Mouse (Mus musculus): ENCODE measurements around the gene Trp53i11. TPM values are rescaled to one million over a fixed set of nuclear protein-coding genes. Genes with fewer than 3 reads are reported as not detected.

Gene Trp53i11
- 202 and 281 TPM in 2 replicates for polyA plus RNA-seq (2016; fragmentation: Nextera tagmentation; extraction: Ambion mirVana)

DNA sequence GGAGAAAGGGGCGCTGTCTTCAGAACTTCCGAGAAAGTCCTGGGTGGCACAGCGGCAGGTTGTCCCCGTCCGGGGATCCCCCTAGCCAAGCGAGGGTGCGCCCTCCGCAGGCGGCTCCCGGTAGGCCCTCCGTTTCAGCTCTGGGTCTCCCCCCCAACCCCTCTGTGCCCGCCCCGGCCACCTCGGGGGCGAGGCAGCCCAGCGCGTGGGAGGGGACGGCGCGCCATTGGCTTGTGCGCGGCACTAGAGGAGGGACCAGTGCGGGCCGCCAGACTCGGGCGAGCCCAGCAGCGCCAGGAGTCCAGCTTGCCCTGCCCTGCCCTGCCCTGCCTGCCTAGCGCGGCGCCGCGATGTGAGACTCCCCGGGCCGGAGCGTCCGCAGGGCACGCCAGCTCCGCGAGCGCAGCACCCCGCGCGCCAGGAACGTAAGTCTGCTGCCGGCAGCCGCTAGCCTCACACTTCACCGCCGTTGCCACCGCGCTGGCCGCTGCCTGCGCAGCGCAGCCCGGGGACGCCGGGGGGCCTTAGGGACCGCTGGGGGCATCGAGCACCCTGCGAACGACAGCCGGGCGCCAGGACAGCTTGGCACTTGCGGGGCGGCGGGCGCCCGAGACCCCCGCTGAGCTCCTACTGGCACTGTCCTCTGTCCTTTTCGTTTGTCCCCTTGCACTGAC lies at the start of gene Trp53i11:
Gene Trp53i11, plus strand, starts transcription at position 226 of the 674 bp plus-strand sequence.
- peak; percentile 91 for DNase-seq (ENCODE audit: low spot score)
- H3K27ac ChIP-seq: peak within 1 kb of the TSS; percentile 97
- H3K4me1 ChIP-seq (replicated peaks): peaks cover 68% of the 10 kb centered on the region
- no peaks in the 10 kb centered on the region for H3K9me3 ChIP-seq
- peak within 1 kb of the TSS; percentile 92 for H3K4me3 ChIP-seq
- H3K27me3 ChIP-seq (ENCODE audit: insufficient read depth, poor library complexity, severe bottlenecking): peaks cover 48% of the 10 kb centered on the region
- H3K36me3 ChIP-seq: peaks cover 21% of the 10 kb centered on the region
- under 1% methylated on average over 68 of the region's 69 CpGs for WGBS

DNA sequence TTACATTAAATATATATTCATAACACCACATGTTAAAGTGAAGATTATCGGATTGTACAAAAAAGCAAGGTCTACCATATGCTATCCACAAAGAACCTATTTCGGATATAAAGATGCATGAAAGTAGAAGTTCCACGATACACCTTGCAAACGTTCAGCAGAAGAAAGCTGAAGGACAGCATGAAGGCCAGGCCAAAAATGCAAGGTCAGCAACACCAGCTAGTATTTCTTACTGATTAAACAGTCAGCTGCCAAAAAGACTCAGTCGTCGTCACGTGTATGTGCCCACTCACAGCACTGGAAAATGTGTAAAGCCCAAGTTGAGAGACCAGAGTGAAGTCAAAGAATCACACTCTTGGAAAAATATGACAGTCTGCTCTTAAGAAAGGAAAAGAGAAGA lies 47.9 kb upstream of the Trp53i11 start:
- no peak overlapping the region for H3K4me3 ChIP-seq
- DNase-seq (ENCODE audit: low spot score): no peak
- peaks cover 37% of the 10 kb centered on the region for H3K4me1 ChIP-seq (replicated peaks)
- H3K9me3 ChIP-seq: no peaks in the 10 kb centered on the region
- H3K27ac ChIP-seq: no peak overlapping the region
- no peaks in the 10 kb centered on the region for H3K36me3 ChIP-seq
- WGBS: 92% methylated on average over 7 of the region's 7 CpGs
- peaks cover 7% of the 10 kb centered on the region; the same call in 1 of the 2 replicates for H3K27me3 ChIP-seq (ENCODE audit: insufficient read depth, poor library complexity, severe bottlenecking)

DNA sequence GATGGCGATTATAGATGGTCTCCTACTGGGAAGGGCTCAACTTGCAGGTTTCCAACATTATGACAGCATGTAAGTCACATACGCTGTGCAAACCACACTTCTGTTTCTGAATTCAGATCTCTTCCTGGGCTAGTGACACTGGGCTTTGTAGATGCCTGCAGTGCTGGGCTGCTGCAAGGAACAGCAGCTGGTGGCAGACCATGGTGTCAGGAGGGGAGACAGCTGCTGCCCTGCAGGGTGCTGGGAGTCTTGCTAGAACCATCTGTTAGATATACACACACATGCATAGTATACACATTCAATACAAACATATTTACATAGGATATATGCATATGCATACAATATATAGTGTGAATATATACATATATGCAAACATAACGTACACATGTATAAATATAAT lies 46.0 kb upstream of the Trp53i11 start:
- 76% methylated on average over 3 of the region's 3 CpGs for WGBS
- no peaks in the 10 kb centered on the region for H3K36me3 ChIP-seq
- H3K4me1 ChIP-seq (replicated peaks): peaks cover 39% of the 10 kb centered on the region
- H3K9me3 ChIP-seq: no peaks in the 10 kb centered on the region
- peaks cover 7% of the 10 kb centered on the region; the same call in 1 of the 2 replicates for H3K27me3 ChIP-seq (ENCODE audit: insufficient read depth, poor library complexity, severe bottlenecking)
- no peak for DNase-seq (ENCODE audit: low spot score)
- no peak overlapping the region for H3K27ac ChIP-seq
- no peak overlapping the region for H3K4me3 ChIP-seq

DNA sequence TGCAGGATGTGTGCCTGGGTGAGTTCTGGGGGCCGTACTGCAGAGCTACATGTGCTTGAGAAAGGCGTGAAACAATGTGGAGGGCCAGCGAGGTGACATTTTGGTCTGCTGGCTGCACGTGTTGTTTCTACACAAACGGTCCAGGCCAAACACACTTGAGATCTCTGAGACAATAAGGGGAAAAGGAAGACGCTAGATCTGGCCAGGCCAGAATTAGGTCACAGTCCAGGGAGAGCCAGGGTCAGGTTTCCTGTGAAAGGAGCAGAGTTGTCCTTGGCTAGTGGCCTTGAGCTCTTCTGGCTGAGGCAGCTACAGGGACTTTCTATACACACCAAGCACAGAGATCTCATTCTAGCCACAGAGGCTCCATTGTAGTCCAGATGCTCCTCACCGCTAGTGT lies 44.7 kb upstream of the Trp53i11 start:
- 77% methylated on average over 7 of the region's 7 CpGs for WGBS
- DNase-seq (ENCODE audit: low spot score): no peak
- Histone ChIP-seq H3K36me3 (no peaks in the 10 kb centered on the region), H3K9me3 (no peaks in the 10 kb centered on the region), H3K4me3 (no peak overlapping the region), H3K4me1 (replicated peaks) (peaks cover 46% of the 10 kb centered on the region), H3K27ac (peak overlapping the region; percentile 57; the same call in 1 of the 2 replicates), H3K27me3 (ENCODE audit: insufficient read depth, poor library complexity, severe bottlenecking) (peaks cover 7% of the 10 kb centered on the region; the same call in 1 of the 2 replicates)

DNA sequence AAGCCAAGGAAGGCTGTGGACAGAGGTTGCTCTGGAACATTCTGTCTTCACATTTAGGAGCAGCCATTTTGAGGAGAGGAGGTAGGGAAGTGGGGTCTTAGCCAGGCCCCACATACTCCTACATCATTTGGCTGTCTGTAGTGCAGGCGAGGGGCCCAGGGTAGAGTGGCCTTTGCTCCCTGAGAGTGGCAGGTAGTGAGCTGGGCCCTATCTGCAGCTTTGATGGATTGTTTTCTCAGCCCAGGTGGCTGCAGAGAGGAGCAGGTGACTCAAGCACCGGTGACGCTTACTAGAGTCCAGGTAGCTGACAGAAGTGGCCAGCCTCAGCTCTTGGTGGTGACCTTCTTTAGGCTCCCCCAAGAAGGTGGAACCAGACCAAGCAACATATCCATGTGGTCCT lies 43.2 kb upstream of the Trp53i11 start:
- H3K36me3 ChIP-seq: no peaks in the 10 kb centered on the region
- DNase-seq (ENCODE audit: low spot score): no peak
- WGBS: 93% methylated on average over 3 of the region's 3 CpGs
- no peak overlapping the region for H3K4me3 ChIP-seq
- H3K27me3 ChIP-seq (ENCODE audit: insufficient read depth, poor library complexity, severe bottlenecking): peaks cover 7% of the 10 kb centered on the region; the same call in 1 of the 2 replicates
- H3K27ac ChIP-seq: no peak overlapping the region
- H3K9me3 ChIP-seq: no peaks in the 10 kb centered on the region
- peaks cover 46% of the 10 kb centered on the region for H3K4me1 ChIP-seq (replicated peaks)

DNA sequence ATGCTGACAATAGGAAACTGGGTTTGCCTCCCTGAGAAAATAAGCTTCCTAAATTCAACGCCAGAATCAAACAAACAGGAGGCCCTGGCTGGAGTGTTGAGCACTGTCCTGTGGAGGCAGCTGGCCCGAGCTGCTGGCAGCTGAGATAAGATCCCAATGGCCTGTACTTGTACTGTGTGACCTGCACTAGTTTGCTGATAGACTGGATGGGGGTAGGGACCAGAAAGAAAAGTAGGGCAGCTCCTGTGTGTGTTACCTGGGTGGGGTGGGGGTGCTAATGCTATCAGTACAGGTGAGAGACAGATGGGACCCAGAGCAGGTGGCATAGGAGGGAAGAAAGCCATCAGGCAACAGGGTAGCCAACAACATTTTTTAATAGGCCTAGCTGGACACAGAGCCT lies 37.3 kb upstream of the Trp53i11 start:
- H3K9me3 ChIP-seq: no peaks in the 10 kb centered on the region
- peaks cover 4% of the 10 kb centered on the region; the same call in 1 of the 2 replicates for H3K27me3 ChIP-seq (ENCODE audit: insufficient read depth, poor library complexity, severe bottlenecking)
- H3K4me3 ChIP-seq: no peak overlapping the region
- DNase-seq (ENCODE audit: low spot score): no peak
- WGBS: 67% methylated on average over 2 of the region's 2 CpGs
- H3K27ac ChIP-seq: peak overlapping the region; percentile 23; the same call in 1 of the 2 replicates
- peaks cover 32% of the 10 kb centered on the region for H3K4me1 ChIP-seq (replicated peaks)
- H3K36me3 ChIP-seq: no peaks in the 10 kb centered on the region

DNA sequence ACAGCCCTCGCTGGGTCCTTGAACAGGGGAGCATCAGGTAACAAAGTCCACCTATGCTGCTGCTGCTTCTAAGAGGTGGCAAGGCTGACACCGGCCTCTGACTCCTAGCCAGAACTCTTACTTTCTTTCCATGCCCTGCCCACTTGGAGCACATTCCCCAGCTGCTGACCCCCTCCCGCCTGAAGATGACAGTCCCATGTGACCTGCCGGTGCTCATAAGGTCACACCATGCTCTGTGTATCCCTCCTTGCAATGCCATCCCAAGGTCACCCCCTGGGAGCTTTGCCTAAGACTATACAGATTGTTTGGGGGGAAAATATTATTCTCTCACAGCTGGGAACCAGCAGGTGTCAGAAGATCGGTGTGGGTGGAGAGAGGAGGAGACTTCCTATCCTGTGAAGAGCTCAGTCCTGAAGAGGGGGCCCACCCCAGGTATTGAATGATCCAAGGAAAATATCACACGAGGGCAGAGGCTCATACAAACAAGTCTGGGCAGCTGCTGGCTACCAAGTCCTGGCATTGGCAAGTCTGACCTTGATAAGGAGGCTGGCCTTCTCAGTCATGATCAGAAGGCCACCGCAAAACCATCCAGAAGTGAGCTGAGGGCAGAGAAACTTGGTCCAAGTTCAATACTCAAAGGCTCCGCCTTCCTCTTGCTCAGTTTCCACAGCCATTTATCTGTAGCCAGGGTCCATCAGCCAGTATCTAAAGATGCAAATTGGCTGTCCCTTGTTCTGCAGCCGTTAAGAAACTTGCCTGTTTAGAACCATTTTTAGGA lies 36.5 kb upstream of the Trp53i11 start:
- 0 out of 2 replicates have a peak overlapping the region, but pooled peaks have one; percentile 23 for H3K27ac ChIP-seq
- no peak overlapping the region for H3K4me3 ChIP-seq
- H3K4me1 ChIP-seq (replicated peaks): peaks cover 29% of the 10 kb centered on the region
- H3K36me3 ChIP-seq: no peaks in the 10 kb centered on the region
- peaks cover 4% of the 10 kb centered on the region; the same call in 1 of the 2 replicates for H3K27me3 ChIP-seq (ENCODE audit: insufficient read depth, poor library complexity, severe bottlenecking)
- DNase-seq (ENCODE audit: low spot score): no peak
- WGBS: 73% methylated on average over 9 of the region's 9 CpGs
- H3K9me3 ChIP-seq: no peaks in the 10 kb centered on the region

DNA sequence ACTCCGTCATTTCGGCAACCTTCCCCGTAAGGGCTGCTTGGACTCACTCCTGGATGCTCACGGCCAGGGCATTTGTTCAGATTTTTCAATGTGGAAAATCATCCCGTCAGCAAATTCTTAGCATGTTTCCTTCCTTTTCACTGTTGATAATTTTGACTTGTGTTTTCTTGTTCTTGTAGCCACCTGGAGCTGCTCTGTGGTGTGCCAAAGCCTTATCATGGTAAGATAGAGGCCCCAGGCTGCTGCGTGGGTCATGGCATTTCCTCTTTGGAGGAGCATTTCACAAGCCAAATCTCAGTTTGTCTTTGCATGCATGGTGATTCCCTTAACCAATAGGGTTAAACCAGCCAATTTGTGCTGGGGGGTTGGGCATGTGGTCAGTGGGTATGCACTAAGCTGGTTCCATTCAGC lies 35.2 kb upstream of the Trp53i11 start:
- 81% methylated on average over 6 of the region's 6 CpGs for WGBS
- Histone ChIP-seq H3K27ac (no peak overlapping the region), H3K27me3 (ENCODE audit: insufficient read depth, poor library complexity, severe bottlenecking) (0 out of 2 replicates have a peak, but pooled peaks cover 4% of the 10 kb centered on the region), H3K4me1 (replicated peaks) (peaks cover 18% of the 10 kb centered on the region), H3K9me3 (no peaks in the 10 kb centered on the region), H3K36me3 (no peaks in the 10 kb centered on the region), H3K4me3 (no peak overlapping the region)
- no peak for DNase-seq (ENCODE audit: low spot score)

DNA sequence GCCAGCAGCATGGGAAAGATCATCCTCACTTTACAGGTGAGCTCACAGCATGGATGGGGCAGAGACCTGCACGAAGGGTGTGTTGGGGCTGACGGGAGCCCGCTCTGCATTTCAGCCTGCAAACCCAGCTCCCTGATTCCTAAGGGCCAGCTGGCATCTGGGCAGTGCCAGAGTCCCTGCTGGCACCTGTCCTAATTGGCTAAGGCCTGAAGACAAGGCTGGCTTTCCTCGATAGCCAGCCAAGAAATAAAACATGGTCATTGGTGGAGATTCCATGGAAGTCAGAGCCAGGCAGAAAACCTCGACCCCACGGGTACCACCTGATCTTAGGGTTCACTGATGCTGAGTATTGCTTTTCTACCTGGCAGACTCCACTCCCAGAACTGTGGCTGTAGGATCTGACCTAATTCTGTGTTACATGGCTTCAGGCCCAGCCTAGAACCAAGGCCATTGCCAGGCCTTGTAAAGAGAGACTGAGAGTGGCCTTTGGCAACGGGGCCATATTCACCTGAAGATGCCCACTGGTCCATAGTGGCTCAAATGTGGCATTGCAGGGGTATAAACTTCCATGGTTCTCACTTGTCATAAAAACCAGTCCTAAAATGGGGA lies 34.4 kb upstream of the Trp53i11 start:
- no peak overlapping the region for H3K4me3 ChIP-seq
- peaks cover 18% of the 10 kb centered on the region for H3K4me1 ChIP-seq (replicated peaks)
- DNase-seq (ENCODE audit: low spot score): no peak
- H3K9me3 ChIP-seq: no peaks in the 10 kb centered on the region
- no peak overlapping the region for H3K27ac ChIP-seq
- no peaks in the 10 kb centered on the region for H3K36me3 ChIP-seq
- H3K27me3 ChIP-seq (ENCODE audit: insufficient read depth, poor library complexity, severe bottlenecking): 0 out of 2 replicates have a peak, but pooled peaks cover 4% of the 10 kb centered on the region
- WGBS: 88% methylated on average over 7 of the region's 7 CpGs

DNA sequence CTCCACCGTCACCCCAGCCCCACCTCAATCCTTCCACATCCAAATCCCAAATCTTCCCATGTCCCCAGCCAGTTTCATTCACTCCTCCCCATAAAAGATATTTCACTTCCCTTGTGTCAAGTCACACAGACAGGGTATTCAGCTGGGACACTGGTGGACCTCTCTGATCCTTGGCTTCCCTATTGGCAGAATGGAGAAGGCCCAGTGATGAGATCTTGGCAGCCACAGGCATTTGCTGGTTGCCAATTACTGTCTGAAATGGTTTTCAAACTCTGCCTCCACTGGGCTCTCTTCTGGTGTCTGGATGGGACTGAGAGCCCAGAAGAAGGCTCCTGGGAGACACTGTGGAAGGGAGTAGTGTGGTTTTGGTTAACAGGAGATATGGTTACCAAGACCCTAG lies 33.5 kb upstream of the Trp53i11 start:
- no peak overlapping the region for H3K4me3 ChIP-seq
- WGBS: 100% methylated on average over 1 of the region's 1 CpGs
- H3K4me1 ChIP-seq (replicated peaks): peaks cover 18% of the 10 kb centered on the region
- DNase-seq (ENCODE audit: low spot score): no peak
- H3K27me3 ChIP-seq (ENCODE audit: insufficient read depth, poor library complexity, severe bottlenecking): 0 out of 2 replicates have a peak, but pooled peaks cover 4% of the 10 kb centered on the region
- H3K9me3 ChIP-seq: no peaks in the 10 kb centered on the region
- H3K27ac ChIP-seq: no peak overlapping the region
- no peaks in the 10 kb centered on the region for H3K36me3 ChIP-seq

DNA sequence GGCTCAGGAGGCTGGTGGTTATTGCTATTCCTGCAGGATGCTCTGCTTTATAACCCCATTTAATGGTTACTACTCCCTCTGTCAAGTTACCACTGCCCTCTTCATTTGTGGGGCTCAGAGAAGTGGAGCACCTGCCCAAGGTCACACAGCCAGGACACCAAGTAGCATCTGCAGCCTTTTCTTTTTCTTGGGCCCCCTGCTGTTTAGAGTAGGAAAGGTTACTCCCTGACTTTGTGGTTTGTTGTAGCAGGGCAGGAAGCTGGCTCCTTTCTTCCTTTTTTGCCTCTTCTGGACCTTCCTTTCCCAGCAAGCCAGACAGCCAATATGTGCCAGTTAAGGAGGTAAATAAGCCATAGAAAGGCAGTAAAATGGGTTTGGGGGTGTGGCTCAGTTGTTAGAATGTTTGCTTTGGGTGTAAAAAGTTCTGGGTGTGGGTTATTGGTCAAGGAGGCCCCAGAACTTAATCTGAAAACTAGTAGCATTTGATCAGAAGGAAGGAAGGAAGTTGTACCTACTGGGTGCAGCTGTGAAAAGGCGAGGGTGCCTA lies 32.8 kb upstream of the Trp53i11 start:
- H3K27me3 ChIP-seq (ENCODE audit: insufficient read depth, poor library complexity, severe bottlenecking): 0 out of 2 replicates have a peak, but pooled peaks cover 4% of the 10 kb centered on the region
- H3K36me3 ChIP-seq: no peaks in the 10 kb centered on the region
- no peak overlapping the region for H3K27ac ChIP-seq
- H3K4me3 ChIP-seq: no peak overlapping the region
- WGBS: 75% methylated on average over 1 of the region's 1 CpGs
- H3K4me1 ChIP-seq (replicated peaks): peaks cover 18% of the 10 kb centered on the region
- no peaks in the 10 kb centered on the region for H3K9me3 ChIP-seq
- DNase-seq (ENCODE audit: low spot score): no peak

DNA sequence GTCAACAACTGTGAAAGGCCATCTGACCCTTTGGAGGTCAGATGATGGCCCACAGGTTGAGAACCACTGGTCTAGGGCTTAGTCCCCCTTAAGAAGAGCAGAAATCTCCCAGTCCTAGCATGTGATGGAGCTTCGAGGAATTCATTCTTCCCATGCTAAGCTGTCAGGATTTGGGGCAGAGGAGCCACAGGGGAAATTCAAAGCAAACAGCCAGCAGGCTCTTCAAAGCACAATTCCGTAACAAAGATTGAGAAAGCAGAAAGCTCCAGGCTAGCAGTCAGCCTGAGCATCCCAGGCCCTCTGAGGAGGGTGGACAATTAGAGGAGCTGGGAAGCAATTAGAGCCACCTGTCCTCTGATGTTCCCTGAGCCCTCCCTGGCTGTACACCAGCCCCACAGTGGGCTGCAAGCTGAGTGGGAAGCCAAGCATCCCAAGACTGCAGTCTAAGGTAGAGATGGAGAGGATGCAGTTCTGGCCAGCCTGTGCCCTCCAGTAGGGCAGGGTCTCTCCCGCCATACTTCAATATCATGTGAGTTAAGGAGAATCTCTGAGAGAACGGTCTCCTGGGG lies 26.8 kb upstream of the Trp53i11 start:
- Histone ChIP-seq H3K4me3 (no peak overlapping the region), H3K36me3 (no peaks in the 10 kb centered on the region), H3K27ac (peak overlapping the region; percentile 2; the same call in 1 of the 2 replicates), H3K27me3 (ENCODE audit: insufficient read depth, poor library complexity, severe bottlenecking) (no peaks in the 10 kb centered on the region), H3K9me3 (no peaks in the 10 kb centered on the region), H3K4me1 (replicated peaks) (peaks cover 10% of the 10 kb centered on the region; the same call in 1 of the 2 replicates)
- 77% methylated on average over 4 of the region's 4 CpGs for WGBS
- DNase-seq (ENCODE audit: low spot score): no peak

All from hindbrain, embryonic 10.5 days (tissue).